Mouse (Mus musculus) naive thymus-derived CD4-positive, alpha-beta T cell, adult 2 months (primary cell): ENCODE data around the gene Sdr9c7.
"Not testable (repeated sequence)": the region's sequence is repeated elsewhere in the genome, so short reads cannot be mapped to it uniquely, and the experiment has no call there.

Source experiments
- DNase-seq: peaks from one replicate; pipeline ENCODE4 v3.0.0-alpha.2; 2011; ENCODE audit warnings: low read depth

Sdr9c7 gene

DNA sequence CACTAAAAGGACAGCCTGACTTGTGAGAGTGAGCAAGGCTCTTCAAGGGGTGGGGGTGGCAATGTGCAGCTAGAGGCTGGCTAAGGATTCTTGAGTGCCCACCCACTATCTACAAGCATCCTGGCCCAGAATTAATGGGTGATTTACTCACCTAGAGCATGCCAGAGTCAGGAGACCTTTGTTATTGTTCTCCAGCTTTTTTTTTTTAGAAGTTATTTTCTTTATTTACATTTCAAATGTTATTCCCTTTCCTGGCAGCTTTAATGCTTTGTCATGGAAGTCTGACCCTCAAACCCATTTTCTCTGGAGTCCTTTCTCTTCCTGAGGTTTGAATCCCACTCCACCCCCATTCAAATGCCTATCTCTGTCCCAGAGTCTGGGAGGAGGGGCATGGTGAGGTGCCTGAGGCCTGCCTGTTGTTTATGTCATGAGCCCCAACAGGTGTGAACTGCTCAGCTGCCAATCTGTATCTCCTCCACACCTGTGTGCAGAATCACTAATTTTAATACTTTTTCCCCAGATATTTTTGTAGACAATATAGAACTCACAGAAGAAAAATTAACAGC lies 9.2 kb downstream of the Sdr9c7 start:
- no peak for DNase-seq

DNA sequence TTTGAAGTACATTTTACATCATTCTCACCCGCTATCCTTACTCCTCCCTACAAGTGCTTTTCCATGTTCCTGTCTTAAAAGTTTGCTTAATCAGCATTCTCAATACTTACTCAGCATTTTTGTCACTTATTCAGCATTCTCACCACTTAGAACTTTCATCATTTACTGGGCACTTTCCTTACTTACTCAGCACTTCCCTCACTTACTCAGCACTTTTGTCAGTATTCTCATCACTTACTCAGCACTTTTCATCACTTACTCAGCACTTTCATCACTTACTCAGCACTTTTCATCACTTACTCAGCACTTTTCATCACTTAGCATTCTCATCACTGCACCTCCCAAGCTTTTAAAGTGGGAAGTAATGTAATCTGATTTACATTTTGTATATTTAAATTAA lies 17.3 kb downstream of the Sdr9c7 start:
- no peak for DNase-seq

DNA sequence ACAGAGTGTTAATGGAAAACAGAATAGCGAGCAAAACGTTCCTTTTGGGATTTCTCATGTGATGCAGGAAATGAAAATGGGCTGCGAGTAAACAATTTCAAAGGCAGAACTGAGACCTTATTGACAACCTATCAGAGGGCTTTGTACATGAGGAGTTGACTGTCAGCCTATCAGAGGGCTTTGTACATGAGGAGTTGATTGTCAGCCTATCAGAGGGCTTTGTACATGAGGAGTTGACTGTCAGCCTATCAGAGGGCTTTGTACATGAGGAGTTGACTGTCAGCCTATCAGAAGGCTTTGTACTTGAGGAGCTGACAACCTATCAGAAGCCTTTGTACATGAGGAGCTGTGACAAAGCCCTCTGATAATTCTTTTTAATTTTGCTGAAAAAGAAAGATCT lies 18.9 kb downstream of the Sdr9c7 start:
- DNase-seq = not testable (repeated sequence)

DNA sequence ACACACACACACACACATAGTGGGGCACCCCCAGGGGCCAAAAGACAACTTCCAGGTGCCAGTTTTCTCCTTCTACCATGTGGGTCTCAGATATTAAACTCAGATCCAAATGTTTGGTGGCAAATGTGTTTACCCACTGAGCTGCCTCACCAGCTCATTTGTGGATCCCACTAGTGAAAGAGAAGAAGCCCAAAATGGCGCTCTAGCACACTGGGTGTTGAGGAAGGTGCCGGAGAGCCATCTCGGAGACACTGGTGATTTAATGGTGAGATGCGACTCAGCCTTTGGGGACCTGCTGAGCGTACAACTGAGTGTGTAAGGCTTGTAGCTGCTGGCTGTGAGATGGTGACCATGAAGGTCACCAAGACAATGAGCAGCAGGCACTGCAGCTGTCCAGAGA lies 19.3 kb downstream of the Sdr9c7 start:
- DNase-seq = no peak

DNA sequence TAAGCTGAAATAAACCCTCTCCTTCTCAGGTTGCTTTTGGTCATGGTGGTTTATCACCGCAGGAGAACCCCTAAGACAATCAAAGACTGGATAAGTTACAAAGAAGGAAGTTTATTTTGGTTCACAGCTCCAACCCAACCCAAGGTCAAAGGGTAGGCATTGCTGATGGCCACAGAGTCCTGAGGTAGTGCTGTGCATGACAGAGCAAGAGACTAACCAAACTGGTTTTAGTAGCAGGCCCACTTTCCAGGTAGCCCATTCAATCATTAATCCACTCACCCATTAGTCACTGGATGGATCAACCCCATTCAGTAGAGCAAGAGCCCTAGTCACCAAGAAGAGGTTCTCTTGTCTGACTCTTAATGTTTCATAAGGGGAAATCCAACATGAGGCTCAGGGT lies 23.9 kb downstream of the Sdr9c7 start:
- no peak for DNase-seq

DNA sequence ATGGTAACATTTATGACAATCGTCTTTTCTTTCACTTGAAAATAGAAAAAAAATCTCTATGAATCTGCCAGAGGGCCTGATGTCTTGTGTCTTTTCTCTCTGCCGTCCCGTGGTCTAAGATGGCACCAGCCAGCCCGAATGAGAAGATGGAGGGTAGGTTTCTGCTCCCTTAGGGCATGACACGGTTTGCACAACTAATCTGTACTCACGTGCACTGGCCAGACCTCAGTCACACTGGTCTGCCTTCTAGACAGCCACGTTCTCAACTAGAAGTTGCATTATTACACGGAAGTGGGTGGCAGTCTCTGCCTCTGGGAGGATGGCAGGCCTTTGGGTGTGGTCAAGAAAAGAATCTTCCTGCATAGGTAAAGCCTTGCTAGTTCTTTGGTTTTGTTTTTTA lies 24.7 kb downstream of the Sdr9c7 start:
- DNase-seq = no peak

DNA sequence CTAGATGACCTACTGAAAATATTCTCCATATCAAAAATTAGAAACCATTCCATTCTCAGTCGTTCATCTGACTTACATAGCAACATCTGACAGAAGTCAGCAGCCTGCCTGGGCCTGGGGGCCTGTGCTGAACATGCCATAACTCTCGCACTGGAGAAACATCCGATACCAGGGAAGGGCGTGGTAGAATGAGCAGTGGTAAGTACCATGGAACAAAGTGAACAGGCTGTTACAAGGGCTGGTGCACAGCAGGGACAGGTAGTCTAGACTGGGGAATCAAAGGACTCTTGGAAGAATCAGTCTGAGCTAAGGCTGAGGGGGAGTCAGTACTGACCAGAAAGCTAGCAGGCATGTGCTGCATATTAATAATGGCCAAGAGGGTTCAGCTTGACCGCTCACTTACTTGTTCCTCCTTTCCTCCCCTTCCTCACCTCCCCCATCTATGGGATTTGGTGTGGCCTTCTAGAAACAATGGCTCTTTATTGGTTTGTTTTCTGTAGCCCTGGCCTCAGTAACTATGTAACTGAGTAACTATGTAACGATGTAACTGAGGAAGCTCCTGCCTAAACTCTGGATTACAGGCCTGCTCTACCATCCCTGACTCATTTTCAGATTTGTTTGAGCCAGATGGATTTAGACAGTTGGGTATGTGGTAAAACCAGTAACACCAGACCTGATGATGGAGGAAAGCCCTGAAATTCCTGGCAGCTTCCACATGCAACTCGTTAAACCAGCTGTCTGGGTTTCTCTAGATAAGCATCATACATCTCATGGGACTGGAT lies 26.5 kb downstream of the Sdr9c7 start:
- no peak for DNase-seq

DNA sequence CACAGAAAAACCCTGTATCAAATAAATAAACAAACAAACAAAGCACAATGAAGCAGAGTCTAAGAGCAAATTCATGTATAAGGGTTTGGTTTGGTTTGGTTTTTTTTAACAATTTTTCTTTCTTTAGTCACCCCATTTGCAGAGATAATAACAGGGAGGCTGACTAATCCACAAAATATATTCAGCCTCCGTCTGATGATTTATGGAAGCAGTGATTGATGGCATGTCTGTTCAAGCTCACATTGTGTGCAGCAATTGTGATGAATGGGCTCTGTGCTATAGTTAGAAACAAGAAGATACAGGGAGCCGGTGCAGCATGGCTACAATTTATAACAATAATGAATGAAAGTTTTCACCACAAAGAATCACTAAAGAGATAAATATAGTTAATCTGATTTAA lies 29.4 kb downstream of the Sdr9c7 start:
- no peak for DNase-seq

DNA sequence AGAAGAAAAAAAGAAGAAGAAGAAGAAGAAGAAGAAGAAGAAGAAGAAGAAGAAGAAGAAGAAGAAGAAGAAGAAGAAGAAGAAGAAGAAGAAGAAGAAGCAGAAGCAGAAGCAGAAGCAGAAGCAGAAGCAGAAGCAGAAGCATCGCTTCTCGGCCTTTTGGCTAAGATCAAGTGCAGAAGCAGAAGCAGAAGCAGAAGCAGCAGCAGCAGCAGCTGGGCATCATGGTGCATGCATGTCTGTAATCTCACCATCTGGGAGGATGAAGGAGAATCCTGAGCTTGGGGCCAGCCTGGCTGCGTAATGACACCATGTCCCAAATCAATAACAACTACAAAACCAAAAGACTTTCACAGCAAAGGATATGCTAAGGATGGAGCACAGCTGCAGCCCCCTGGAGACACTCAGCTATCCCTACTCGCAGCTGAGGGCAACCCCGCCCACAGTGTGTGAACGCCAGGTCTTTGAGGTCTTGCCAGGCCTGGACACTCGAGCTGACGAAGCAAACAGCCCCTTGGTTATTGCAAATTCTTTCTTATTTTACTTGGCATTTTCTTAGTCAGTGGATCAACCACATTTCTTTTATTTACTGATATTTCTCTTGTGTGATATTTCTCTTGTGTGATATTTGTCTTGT lies 34.1 kb downstream of the Sdr9c7 start:
- DNase-seq = no peak

DNA sequence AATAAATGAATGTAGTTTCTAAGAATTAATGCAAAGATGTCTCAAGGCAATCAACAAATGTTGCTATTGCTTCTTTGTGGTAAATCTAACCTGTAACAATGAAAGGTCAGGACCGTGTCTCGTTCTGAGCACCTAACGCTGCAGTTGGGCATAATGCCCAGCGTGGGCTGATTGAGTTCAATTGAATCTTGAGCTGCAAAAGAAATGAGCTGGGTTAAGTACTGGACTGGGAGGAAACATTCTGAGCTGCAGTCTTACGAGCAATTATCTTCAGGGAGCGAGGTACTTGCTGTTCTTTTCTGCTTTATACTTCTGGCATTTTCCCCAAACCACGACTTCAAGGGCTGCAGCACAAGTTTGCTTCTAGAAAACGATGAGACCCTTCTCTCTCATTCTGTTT lies 38.0 kb downstream of the Sdr9c7 start:
- no peak for DNase-seq

DNA sequence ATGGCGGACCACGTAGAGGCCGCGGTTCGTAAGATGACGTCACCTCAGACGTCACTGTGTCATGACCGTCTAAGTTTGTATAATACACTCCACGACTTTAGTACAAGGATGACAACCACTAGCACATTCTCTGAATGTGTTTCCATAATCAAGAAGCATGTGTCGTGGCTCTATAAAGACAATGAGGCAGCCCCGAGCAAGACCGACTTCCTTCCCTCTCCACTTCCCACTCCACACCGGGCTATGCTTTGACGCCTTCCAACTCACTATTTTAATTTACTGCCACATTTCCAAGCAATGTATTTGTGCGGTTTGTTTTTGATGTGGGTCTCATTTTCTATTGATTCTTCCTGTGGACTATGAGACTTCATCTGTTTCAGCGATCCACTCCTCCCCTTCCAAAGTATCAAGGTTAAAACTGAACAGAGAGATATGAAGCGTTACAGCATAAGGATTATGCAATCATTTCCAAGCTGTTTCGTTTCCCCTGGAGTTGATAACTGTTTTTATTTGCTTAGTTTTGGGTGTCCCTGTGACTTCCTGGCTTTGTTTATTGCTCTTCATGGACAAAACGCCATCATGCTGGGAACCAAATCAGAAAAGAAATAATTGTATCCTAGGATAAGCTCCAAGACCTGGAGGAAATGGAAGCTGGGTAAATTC lies 38.6 kb downstream of the Sdr9c7 start:
- no peak for DNase-seq

DNA sequence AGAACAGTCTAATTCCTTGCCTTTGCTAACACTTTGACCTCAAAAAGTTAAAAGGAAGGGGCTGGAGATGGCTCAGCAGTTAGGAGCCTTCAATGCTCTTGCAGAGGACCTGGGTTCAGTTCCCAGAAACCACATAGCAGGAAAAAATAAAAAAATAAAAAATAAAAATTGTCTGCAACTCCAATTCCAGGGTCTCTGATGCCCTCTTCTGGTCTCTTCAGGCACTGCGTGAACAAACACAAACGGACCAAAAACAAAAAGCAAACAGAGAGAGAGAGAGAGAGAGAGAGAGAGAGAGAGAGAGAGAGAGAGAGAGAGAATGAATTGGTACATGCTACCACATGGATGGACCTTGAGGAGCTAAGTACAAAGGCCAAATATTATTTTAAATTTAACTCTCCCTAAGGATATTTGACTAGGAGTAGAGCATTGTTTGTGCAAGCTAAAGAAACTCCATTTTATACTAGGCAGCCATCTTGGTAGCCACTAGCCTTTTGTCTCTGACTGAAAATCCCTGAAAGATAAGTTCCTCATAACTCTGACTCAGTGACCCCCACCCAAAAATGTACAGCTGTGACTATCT lies 39.2 kb downstream of the Sdr9c7 start:
- DNase-seq = peak; percentile 70

DNA sequence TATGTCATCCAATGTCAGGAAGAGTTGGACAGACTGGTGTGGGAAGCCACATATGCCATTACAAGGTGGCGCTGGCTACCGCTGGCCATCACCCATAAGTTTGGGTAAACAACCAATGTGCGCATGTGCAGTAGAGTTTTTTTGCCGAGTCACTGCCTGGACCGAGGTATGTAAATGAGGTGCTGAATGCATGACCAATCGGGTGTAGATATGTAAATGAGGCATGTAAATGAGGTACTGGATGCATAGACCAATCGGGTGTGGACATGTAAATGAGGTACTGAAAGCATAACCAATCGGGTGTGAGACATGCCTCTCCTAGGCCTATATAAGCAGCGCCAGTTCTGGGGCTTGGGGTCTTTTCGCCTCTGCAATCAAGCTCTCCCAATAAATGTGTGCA lies 41.3 kb downstream of the Sdr9c7 start:
- not testable (repeated sequence) for DNase-seq

DNA sequence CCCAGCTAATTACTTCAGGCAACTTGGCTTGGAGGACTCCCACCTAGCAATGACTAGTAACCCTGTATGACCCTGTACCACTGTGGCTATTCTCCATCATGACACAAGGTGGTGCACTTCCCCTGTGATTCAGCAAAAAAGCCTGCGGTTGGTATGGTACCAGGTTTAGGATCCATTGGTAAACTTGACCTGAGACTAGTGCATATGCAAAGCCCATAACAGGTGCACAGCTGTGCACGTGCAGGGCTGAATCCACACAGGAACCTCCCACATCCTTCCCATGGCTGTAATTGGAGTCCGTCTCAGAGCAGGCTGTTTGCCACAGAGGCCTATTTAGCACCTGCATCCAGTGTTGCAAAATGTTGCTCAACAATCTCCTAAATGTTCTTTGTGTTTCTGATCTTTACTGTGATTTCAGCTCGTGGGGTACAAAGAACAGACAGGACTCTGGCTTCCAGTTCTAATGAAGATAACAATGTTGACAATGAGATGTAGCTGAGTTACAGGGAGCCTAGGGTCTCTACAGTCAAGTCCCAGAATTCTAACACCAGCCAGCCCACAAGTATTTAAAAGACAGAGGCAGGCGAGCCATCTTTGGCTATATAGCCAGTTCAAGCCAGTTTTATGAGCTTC lies 47.2 kb downstream of the Sdr9c7 start:
- peak; percentile 74 for DNase-seq

DNA sequence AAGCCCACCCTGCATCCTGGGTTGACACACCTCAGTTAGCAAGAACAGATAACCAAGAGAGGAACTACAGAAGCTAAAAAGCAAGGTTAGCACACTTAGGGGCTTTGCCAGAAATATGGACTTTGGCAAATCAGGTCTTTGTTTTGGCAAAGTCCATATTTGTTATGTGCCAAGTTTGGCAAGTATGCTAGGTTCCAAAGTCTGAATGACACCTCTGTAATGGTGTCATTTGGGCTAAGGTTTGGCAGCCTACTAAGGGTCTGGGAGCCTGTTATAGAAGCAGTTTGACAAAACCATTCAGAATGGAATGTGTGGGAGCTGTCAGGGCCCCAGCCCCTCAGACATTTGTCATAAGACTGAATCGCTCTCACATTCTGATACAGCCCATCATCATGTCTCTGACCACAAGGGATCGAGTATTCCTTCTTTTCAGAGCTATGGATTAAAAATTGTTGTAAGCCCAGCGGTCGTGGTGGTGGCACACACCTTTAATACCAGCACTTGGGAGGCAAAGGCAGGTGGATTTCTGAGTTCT lies 51.3 kb downstream of the Sdr9c7 start:
- DNase-seq = no peak

DNA sequence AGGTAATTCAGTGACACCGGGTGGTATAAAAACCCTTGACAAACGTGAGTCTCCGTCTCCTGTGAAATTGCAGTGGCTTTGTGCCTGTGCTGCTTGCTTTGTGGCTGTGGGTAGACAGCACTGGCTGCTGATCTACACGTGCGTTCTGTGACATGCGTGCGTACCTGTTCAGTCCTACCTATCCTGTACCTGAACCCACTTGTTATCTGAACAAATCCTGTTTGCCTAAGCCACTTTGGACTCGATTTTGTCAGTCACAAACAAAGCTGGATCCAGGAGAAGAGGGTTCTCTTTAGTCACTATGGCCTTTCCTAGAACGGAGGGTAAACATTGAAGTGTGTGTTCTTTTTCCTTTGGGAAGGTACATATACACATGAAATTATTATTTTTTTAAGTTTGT lies 53.1 kb downstream of the Sdr9c7 start:
- no peak for DNase-seq

DNA sequence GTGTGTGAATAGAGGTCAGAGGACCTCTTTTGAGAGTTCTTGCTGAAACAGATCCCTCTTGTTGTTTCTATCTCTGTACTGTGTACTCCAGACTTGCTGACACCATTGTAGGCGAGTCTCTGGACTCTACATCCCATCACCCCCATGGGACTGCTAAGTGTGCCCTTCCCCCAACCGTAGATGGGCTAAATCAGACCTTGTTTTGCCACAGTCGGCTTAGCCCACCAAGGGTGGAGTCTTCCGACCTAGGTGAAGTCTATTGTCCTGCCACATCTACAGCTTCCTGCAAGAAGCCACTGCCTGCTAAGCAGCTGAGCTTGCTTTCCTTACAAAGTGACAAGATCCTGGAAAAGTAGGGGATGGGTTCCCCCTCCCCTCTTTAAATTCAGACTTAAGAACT lies 53.5 kb downstream of the Sdr9c7 start:
- no peak for DNase-seq

DNA sequence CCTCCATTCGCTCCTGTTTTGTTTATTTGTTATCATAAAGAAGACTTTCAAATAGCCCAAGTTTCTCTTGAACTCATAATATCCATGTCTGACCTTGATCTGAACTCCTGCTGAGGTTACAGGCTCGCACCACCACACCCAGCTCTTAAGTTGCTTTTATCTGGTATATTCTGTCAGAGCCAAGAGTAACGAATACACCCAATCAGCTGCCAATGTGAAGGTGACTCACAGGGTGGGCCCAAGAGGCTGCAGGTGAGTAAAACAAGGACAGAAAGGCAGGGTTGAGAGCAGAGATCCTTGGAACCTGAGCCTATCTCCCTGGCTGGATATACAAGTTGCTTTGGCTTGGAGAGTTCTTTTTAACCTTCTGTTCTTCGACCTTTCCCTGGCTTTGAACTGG lies 56.7 kb downstream of the Sdr9c7 start:
- DNase-seq = no peak

DNA sequence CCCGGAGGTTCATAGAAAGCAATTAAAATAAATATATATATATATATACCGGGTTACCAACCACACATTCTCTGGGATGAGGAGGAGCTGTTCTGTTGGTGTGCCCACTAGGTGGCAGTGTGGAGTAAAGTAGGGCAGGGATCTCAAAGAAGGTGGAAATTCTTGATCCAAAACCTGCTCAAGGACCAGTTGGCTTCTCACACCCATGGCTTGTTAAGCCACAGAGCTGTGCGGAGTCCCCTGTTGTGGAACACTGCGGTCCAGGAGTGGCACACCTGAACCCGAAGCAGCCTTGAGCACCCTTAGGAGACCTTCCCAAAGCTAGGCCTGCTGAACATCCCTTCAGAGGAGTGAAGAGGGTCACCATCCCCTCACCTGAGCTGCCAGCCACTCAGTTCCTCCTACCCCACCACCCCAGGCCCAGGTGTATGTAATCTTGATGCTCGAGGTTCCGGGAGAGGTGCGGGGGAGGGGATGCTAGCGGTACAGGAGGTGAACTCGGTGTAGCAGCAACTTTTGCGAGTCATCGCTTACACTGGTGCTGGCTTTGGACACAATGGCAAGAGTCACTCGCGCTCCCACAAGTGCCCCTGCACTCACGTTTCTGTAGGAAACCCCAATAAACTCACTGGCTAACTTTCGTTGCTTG lies 58.0 kb downstream of the Sdr9c7 start:
- DNase-seq = peak; percentile 75

DNA sequence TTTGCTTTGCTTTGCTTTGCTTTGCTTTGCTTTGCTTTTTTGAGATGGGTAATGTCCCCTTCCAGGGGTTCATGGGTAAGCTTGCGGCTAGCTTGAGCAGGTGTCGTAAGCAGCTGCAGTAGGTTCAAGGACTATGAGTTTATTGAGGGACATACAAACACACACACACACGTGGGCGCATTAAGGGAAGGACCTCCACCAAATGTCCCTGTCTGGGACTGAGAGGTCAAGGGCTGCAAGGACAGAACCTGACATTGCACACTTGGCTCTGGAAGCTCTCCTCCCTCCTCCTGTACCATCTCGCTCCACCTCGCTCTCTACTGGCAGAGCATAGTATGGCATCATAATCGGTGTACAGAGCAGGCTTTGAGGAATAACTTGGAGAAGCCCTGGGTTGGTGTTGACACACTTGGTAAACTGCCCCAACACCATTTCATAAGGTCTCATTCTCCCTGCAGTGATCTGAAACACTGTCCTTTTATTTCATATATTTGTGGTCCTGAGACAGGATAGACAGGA lies 60.9 kb downstream of the Sdr9c7 start:
- no peak for DNase-seq
